Mouse (Mus musculus) ZHBTc4 (cell line): ENCODE results near the gene Tril.
A peak's percentile ranks its signal among the peaks of the same experiment; 100 is the strongest.

Experiments used
- DNase-seq: peaks from one replicate; pipeline ENCODE4 v3.0.0-alpha.2; 2011; ENCODE audit warnings: low read depth, low spot score

The Tril gene

GRCm38 (mm10) chr6:53820486-53820985 is at the start of gene Tril:
Gene Tril (minus strand): TSS chr6:53820830.
- peak; percentile 74 for DNase-seq

- no peak for DNase-seq
Observed at GRCm38 (mm10) chr6:53863011-53863410, 42.4 kb upstream of the Tril start.

- DNase-seq, result no peak
Observed at GRCm38 (mm10) chr6:53859106-53859505, 38.5 kb upstream of the Tril start.

GRCm38 (mm10) chr6:53857822-53858221 is 37.2 kb upstream of the Tril start:
- no peak for DNase-seq

- no peak for DNase-seq
Observed at GRCm38 (mm10) chr6:53856775-53857174, 36.1 kb upstream of the Tril start.

GRCm38 (mm10) chr6:53854971-53855856 is 34.6 kb upstream of the Tril start:
- DNase-seq, result no peak

GRCm38 (mm10) chr6:53854226-53854625 is 33.6 kb upstream of the Tril start:
- no peak for DNase-seq

GRCm38 (mm10) chr6:53853546-53853945 is 32.9 kb upstream of the Tril start:
- DNase-seq, result no peak

GRCm38 (mm10) chr6:53844626-53845025 is 24.0 kb upstream of the Tril start:
- DNase-seq, result no peak

- no peak for DNase-seq
Observed at GRCm38 (mm10) chr6:53825213-53825612, 4.6 kb upstream of the Tril start.

- no peak for DNase-seq
Observed at GRCm38 (mm10) chr6:53821041-53821501, 441 bp upstream of the Tril start.

GRCm38 (mm10) chr6:53819761-53820485 is 707 bp downstream of the Tril start:
- DNase-seq, result peak; percentile 75

GRCm38 (mm10) chr6:53818732-53819661 is 1.6 kb downstream of the Tril start:
- DNase-seq, result peak; percentile 82

- DNase-seq, result peak; percentile 87
Observed at GRCm38 (mm10) chr6:53818264-53818731, 2.3 kb downstream of the Tril start.

- peak; percentile 53 for DNase-seq
Observed at GRCm38 (mm10) chr6:53817763-53818174, 2.9 kb downstream of the Tril start.

GRCm38 (mm10) chr6:53816661-53817060 is 4.0 kb downstream of the Tril start:
- DNase-seq, result no peak

- no peak for DNase-seq
Observed at GRCm38 (mm10) chr6:53815691-53816090, 4.9 kb downstream of the Tril start.

- DNase-seq, result peak; percentile 56
Observed at GRCm38 (mm10) chr6:53814214-53814613, 6.4 kb downstream of the Tril start.

- peak; percentile 23 for DNase-seq
Observed at GRCm38 (mm10) chr6:53812242-53812641, 8.4 kb downstream of the Tril start.

- no peak for DNase-seq
Observed at GRCm38 (mm10) chr6:53808801-53809200, 11.8 kb downstream of the Tril start.

- DNase-seq, result no peak
Observed at GRCm38 (mm10) chr6:53807185-53807584, 13.4 kb downstream of the Tril start.
